Mouse (Mus musculus) natural killer cell, adult 2 months (primary cell): ENCODE results near the gene Btbd9.

Experiments
- DNase-seq, 2 experiments: peaks; one replicate each; pipeline ENCODE4 v3.0.0; 2022; ENCODE audit warnings: low spot score in 2 of 2

Btbd9 gene

GRCm38 (mm10) chr17:30244651-30245307, 331.5 kb downstream of the Btbd9 start:
- DNase-seq, result no peak

GRCm38 (mm10) chr17:30243540-30243939, 332.7 kb downstream of the Btbd9 start:
- DNase-seq, result no peak

GRCm38 (mm10) chr17:30242647-30243046, 333.6 kb downstream of the Btbd9 start:
- DNase-seq, result no peak

GRCm38 (mm10) chr17:30241720-30242322, 334.5 kb downstream of the Btbd9 start:
- no peak for DNase-seq

DNA sequence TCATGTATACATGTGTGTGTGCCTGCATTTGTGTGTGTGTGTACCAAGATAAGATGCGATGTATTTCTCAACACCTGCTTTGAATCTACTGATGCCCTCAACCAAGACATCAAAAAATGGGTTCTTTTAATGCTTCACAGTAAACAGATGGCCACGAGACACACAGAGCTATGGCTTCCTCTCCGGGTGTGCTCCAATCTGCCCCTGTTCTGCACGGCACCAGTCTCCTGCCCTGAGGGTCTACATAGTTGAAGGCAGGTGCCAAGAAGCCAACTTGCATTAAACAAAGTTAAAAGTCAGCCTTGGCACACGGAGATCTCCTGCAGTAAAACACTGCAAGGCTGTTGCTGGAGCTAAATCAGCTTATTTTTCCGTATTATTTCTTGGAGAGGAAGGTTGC, 335.2 kb downstream of the Btbd9 start:
- no peak for DNase-seq

- DNase-seq, result no peak
Measured at GRCm38 (mm10) chr17:30240659-30241058, 335.6 kb downstream of the Btbd9 start.

DNA sequence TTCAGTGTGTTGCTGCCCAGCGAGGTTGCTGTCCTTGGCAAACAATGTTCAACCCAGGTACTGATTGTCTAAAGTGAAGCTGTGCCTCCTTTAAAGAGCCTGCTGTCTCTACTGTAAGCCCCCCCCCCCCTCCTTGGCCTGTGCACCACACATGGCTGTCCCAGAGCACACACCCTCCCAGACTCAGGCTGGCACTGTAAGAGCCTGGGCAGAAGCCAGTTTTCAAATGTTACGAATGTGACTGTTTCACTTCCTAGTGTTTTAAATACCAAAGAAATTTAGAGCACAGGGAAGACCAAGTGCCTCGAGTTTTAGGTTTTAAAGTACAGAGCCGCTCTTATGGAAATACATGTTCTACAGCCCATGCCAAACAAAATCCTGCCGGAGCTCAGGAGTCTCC, 336.8 kb downstream of the Btbd9 start:
- DNase-seq, result no peak

GRCm38 (mm10) chr17:30237600-30237999, 338.7 kb downstream of the Btbd9 start:
- no peak for DNase-seq

DNA sequence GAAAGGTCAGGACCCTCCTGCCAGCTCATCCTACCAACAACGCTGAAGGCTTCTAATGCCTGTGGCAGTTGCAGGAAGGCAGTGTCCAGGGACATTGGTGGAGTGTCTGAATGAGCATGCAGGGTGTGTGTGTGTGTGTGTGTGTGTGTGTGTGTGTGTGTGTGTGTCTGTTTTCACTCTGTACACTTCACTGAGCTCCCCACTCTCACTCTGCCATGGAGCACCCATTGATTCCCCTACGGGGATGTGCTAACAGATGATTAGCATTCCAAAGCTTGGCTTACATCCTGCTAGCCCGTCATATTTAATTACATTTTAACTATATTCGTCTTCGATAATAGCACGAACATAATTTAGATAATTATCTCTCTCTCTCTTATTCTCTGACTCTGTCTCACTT, 339.7 kb downstream of the Btbd9 start:
- DNase-seq, result no peak

- DNase-seq, result no peak
Measured at GRCm38 (mm10) chr17:30235380-30235779, 340.9 kb downstream of the Btbd9 start.

- no peak for DNase-seq
Measured at GRCm38 (mm10) chr17:30232698-30233097, 343.6 kb downstream of the Btbd9 start.

DNA sequence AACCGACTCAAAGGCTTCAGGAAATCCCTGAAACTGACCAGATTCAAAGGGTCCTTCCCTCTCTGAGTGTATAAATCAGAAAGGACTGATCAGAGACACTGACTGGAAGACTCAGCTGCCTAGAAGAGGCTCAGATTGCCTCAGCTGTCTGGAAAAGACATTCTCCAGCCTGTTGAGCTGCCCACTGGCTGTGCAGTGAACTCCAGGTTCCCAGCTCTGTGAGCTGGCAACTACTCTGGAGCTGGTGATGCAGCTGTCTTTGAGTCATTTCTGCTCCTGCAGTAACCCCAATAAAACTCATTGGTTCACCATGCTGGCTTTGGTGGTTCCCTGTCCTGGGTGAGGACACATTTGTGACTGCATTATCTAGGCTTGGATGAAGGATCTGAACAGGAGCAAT, 344.8 kb downstream of the Btbd9 start:
- no peak for DNase-seq

DNA sequence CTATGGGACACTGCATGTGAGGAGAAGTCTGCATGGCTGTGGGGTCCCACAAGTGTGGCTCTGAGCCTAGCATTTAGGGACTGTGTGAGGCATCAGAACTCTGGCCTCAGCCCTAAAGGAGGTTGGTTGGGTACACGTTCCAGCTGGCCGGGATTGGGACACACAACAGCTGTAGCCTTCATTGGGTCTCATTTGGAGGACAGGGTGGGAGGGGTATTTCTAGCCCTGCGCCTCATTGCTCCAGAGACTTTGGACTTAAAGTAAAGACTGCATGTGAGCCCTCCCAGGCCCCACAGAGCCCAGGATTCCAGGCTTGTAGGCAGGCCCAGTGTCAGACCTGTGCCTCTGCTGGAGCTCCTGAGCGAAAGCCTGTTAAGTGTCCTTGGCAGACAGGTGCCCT, 345.9 kb downstream of the Btbd9 start:
- no peak for DNase-seq

GRCm38 (mm10) chr17:30228439-30229215, 347.7 kb downstream of the Btbd9 start:
- DNase-seq, result no peak

- DNase-seq, result no peak
Measured at GRCm38 (mm10) chr17:30225030-30225740, 351.1 kb downstream of the Btbd9 start.

DNA sequence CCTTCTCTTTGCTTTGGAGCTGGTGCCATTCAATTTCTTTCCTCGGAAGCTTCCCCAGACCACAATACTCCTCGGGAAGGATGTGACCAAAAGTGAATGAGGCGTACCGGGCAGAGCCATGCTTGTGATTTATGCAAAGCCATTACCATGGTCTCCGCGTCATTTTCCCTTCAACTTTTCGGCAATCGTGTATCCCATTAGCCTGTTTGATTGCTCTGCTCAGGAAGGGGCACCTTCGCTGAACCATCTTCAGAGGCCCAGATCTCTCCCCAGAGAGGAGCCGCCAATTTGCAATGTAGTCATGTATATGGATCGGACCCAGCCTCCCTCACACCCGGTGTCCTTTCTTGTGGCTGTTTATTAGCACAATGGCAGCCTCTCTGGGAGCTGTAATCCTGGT, 353.5 kb downstream of the Btbd9 start:
- DNase-seq, result no peak

DNA sequence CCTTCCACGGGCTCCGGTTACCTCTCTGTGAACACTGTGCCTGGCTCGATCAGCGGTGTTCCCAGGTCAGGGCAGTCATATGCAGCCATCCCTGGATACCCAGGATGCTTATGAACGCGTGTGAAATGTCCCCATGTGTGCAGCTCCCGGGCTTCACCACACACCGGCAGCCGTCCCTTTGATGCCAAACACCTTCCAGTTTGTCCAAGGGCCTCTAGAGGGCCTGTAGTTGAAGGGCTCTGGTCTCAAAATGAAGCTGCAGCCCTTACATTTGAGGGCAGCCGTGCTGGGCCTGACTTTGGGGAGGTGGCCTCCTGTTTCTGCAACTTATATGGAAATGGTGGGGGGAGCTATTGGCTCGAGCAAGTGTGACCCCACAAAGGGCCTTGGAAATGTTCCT, 353.9 kb downstream of the Btbd9 start:
- no peak for DNase-seq

DNA sequence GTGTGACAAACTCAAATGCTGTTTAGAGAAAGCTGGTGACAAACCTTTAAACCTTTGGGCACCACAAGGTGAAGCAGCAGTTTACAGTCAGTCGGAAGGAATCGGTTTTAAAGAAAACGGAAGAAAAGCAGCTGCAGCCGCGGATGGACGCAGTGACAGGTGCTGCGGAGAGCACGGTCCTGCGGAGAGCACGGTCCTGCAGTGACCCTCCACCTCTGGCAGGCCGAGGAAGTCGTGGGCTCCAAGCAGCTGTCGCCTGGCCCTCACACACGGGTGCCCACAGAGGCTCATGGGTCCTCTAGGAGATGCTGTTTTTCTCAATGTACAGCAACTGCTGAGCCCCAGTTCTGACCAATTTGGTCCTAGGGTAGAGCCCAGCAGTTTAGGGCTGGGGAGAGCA, 354.6 kb downstream of the Btbd9 start:
- DNase-seq, result no peak

DNA sequence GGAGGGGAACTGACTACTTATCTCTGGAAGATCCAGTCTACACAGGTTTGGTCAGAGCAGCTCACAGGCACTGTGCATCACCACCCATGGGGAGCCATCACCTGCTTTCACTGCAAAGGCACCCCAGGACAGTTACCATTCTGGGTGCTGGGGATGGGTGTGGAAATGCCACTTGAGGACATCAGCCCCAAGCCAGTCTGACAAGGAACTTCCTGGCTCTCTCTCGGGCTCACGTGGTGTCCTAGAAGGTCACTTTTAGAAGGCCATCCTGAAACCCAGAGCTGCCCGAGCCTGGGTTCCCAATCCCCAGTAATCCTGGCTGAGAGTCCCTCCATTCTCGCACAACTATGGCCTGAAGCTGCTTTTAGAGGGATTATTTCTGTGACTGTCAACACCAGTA, 360.5 kb downstream of the Btbd9 start:
- no peak for DNase-seq

GRCm38 (mm10) chr17:30214393-30214792, 361.9 kb downstream of the Btbd9 start:
- DNase-seq, result no peak

GRCm38 (mm10) chr17:30213371-30213770, 362.9 kb downstream of the Btbd9 start:
- DNase-seq, result no peak

DNA sequence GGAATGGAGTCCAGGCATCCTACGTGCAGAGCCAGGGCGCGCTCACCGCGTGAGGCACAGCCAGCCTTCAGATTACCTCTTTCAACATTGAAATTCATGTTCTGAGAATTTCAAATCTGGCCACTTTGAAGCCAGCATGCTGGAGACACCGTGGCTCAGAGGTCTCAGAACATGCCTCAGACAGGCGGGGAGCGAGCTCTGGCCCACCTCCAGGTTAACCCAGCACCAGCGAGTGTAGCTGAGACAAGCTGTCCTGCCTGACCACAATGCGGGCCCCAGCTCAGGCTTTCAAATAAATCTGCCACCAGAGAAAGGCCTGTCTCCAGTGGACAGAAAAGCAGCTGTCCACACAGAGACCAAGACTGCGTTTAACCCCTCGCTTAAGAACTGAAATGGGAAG, 363.6 kb downstream of the Btbd9 start:
- DNase-seq, result no peak
